Mouse (Mus musculus) E14TG2a.4 (cell line): ENCODE data around the gene Mrc2.

Experiments
- CTCF ChIP-seq: conservative IDR thresholded peaks from 2 replicates; pipeline ENCODE4 v1.5.1; 2014; ENCODE audit warnings: low read length
- NANOG ChIP-seq: IDR thresholded peaks from 2 replicates; pipeline ENCODE4 v1.6.1; 2014; ENCODE audit warnings: borderline replicate concordance, low read length, mixed read lengths
- POU5F1 ChIP-seq: IDR thresholded peaks from 2 replicates; pipeline ENCODE4 v1.6.1; 2014; ENCODE audit warnings: low read length, borderline replicate concordance

DNA sequence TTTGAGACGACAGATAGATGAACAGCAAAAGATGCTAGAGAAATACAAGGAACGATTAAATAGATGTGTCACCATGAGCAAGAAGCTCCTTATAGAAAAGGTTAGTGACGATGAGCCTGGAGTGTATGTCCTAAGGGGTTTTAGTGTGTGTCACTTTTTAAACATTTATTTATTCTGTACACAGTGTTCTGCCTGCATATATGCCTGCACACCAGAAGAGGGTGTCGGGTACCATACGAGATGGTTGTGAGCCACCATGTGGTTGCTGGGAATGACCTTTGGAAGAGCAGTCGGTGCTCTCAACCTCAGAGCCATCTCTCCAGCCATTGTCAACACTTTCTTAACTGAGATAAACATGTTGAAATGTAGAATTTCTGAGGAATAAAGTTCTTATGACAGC, 45.7 kb upstream of the Mrc2 start:
- no peak for TF ChIP-seq CTCF
- TF ChIP-seq NANOG = no peak
- no peak for TF ChIP-seq POU5F1
